Mouse (Mus musculus): ENCODE data around the gene Atp2a1.

- TF ChIP-seq CTCF (IDR thresholded peaks at IDR 0.05; ENCODE audit: control insufficient read depth, insufficient read depth, insufficient read length) (no peak), CEBPB (IDR thresholded peaks at IDR 0.05; ENCODE audit: low read depth) (no peak), USF1 (IDR thresholded peaks at IDR 0.05; ENCODE audit: low read depth) (no peak), MYOD1 (IDR thresholded peaks at IDR 0.05; ENCODE audit: control insufficient read depth, insufficient read length, low read depth) (no peak), MAX (IDR thresholded peaks at IDR 0.05) (no peak)
Observed at GRCm38 (mm10) chr7:126501684-126502022, 38.7 kb upstream of the Atp2a1 start.
